Mouse (Mus musculus) frontal cortex, postnatal 36 days (tissue): Measurements from ENCODE around the gene Ntf3.

Experiments used
- DNase-seq, 2 experiments: peaks; one replicate each; pipeline ENCODE4 v3.0.0; 2022; ENCODE audit warnings: low spot score in 2 of 2

Gene Ntf3

GRCm38 (mm10) chr6:126166548-126167207, at the start of gene Ntf3:
Gene Ntf3 (minus strand): TSS chr6:126166910.
- DNase-seq, result no peak

- no peak for DNase-seq
Measured at GRCm38 (mm10) chr6:126213330-126213729, 46.6 kb upstream of the Ntf3 start.

GRCm38 (mm10) chr6:126203366-126203765, 36.7 kb upstream of the Ntf3 start:
- DNase-seq, result no peak

- DNase-seq, result no peak
Measured at GRCm38 (mm10) chr6:126202959-126203358, 36.2 kb upstream of the Ntf3 start.

- no peak for DNase-seq
Measured at GRCm38 (mm10) chr6:126201721-126202120, 35.0 kb upstream of the Ntf3 start.

GRCm38 (mm10) chr6:126199916-126200315, 33.2 kb upstream of the Ntf3 start:
- DNase-seq, result no peak

DNA sequence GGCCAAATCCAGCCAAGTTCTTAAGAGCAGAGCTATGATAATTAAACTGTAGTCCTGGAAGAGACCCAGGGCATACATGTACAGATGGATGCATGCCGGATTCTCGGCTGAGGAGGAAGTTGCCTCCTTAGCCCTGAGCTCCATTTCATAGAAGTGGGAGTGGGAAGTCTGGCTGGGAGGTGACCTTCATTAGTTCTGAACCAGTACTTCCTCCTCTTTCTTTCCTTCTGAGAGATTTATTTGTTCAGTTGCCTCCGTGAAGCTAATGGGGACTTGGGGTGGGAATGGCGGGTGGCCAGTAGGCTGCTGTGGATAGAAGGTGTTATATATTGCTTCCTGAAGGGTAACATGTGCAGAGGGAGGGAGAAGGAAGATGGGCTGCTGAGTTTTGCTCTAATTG, 28.1 kb upstream of the Ntf3 start:
- DNase-seq, result no peak

- DNase-seq, result no peak
Measured at GRCm38 (mm10) chr6:126190218-126190871, 23.6 kb upstream of the Ntf3 start.

DNA sequence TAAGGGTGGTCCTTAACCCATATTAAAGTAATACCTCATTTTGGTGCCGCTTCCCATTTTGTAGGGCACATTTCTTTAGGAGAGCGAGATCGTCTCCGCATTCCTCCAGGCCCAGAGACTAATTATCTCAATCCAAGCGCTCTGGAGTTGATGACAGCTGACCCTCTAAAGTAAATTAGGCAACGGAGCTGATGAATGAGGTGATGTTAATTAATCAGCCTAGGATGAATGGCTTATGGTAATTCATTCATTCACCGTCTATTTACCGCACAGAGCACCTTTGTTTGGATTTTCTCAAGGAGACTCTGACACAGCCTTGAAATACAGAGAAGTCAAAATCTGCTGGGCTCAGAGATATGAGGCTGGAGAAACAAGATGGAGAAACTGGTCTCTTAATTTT, 20.7 kb upstream of the Ntf3 start:
- no peak for DNase-seq

GRCm38 (mm10) chr6:126186116-126186515, 19.4 kb upstream of the Ntf3 start:
- no peak for DNase-seq

DNA sequence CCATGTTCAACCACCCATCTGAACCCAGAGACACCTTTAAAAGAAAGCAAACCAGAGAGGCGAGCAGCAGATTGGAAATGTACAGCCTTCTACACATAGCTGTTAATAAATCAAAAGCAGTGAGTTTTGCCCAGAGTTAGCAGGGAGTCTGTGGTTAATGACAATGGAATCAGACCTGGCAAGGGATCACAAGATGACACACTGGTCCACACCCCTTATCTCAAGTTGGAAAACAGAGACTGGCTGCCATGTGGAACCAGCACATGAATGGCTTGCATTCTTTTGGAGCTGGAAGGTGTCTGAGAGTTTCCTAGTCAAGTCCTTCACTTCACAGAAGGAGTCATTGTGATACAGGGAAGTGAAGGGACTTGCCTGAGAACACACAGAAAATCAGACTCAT, 5.4 kb upstream of the Ntf3 start:
- DNase-seq, result no peak

DNA sequence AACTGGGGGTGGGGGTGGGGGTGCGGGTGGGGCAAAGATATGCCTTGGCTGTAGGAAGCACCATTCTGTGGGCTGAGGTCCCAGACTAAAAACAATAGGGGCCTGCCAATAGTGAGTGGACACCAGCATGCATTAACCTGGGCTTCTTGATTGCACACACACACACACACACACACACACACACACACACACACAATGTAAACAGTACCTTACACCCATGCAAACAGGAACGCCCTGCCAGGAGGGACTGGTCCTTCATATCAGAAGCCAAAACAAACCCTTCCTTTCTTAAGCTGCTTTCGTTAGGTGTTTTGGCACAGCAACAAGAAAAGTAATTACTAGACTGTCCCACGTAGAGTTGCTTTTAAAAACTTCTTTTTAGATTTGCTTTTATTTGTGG, 4.1 kb upstream of the Ntf3 start:
- no peak for DNase-seq

GRCm38 (mm10) chr6:126167731-126168130, 1.0 kb upstream of the Ntf3 start:
- DNase-seq, result peak; percentile 19 to 54

- no peak for DNase-seq
Measured at GRCm38 (mm10) chr6:126167208-126167590, 489 bp upstream of the Ntf3 start.

DNA sequence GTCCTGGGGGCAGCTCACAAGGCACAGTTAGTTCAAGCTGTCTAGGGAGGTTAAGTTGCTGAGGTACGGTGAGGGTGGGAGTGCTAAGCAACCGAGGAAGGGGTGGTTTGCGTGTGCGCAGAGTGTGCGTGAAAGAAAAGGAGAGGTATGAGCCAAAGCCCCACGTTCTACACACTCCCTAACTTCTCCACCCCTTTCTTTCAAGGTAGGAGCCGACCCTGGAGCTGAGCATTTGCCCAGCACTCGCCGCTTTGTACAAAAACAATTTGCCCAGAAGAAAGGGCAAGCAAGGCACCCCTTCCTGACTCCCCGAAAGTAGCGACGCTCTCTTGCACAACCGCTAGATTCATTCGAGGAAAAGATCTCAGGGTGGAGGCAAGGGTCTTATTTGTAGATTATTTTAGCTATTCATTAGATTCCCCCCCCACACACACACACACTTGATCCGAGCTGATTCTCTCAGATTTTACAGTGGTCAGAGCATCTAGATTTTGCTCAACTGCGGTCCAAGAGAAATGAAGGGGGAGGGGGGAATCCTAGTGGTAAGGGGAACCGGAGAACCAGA, 1.0 kb downstream of the Ntf3 start:
- DNase-seq, result no peak

- DNase-seq, result no peak
Measured at GRCm38 (mm10) chr6:126164781-126165180, 1.9 kb downstream of the Ntf3 start.

- no peak for DNase-seq
Measured at GRCm38 (mm10) chr6:126163861-126164755, 2.6 kb downstream of the Ntf3 start.

- peak in 1 of 2 experiments; percentile 49 for DNase-seq
Measured at GRCm38 (mm10) chr6:126163181-126163621, 3.5 kb downstream of the Ntf3 start.

- DNase-seq, result peak in 1 of 2 experiments; percentile 56
Measured at GRCm38 (mm10) chr6:126162351-126162758, 4.4 kb downstream of the Ntf3 start.

DNA sequence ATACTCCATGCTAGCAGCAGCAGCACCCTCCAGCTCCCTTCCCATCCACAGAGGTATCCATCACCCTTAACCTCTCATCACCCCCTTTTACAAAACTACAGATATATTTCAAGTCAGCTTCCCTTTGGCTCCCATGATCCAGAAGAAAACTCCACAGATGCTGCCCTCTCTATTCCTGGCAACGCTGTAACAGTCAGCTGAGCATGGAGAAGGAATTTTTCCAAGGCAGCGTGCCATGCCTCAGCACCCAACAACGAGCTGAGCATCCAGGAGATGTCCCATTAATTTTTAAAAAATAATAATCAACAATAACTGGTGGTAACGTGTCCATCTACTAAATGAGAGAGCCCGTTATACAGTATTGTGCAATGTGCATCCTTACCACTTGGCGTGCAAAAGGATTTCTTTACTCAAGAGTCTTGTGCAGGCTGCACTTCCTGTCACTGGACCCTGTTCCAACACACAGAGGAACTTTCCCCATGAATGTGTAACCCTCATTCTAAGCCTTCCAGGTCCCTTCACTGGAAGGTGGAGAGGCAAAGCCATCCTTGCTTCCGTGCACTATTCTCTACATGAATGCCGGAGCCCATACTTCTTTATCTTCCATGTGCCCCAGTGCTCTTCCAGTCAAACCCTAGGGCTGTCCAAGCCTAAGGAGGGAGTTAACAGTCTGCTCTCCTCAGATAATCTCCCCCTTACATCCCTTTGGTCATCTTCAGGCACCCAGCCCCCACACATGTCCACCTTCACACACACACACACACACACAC, 5.0 kb downstream of the Ntf3 start:
- no peak for DNase-seq

GRCm38 (mm10) chr6:126160067-126160411, 6.7 kb downstream of the Ntf3 start:
- DNase-seq, result no peak
